Mouse (Mus musculus) liver, adult 2 months (tissue): ENCODE data around the gene Gm5475. TPM values are rescaled to one million over a fixed set of nuclear protein-coding genes. Genes with fewer than 3 reads are reported as not detected.
A peak's percentile ranks its signal among the peaks of the same experiment; 100 is the strongest.

Experiments used
- DNase-seq: peaks from one replicate; pipeline ENCODE4 v3.0.0-alpha.2; 2011; ENCODE audit warnings: low read depth, low spot score; ENCODE audit errors: extremely low read depth
- H3K27ac ChIP-seq: fragments of 200-500 bp; replicated peaks from 2 replicates; pipeline ENCODE4 v1.5.1; 2012; ENCODE audit warnings: low read depth, mild to moderate bottlenecking, control low read depth, inconsistent platforms, low read length; ENCODE audit not compliant: insufficient read depth
- H3K27me3 ChIP-seq: fragments of 200-500 bp; 2 replicates; pipeline ENCODE4 v1.6.1; 2012; ENCODE audit warnings: mild to moderate bottlenecking, moderate library complexity, low read length, inconsistent platforms; ENCODE audit not compliant: control insufficient read depth, insufficient read depth
- H3K36me3 ChIP-seq: fragments of 200-500 bp; 2 replicates; pipeline ENCODE4 v1.6.1; 2012; ENCODE audit warnings: low read length, inconsistent platforms; ENCODE audit not compliant: control insufficient read depth, insufficient read depth
- H3K4me1 ChIP-seq: fragments of 200-500 bp; 2 replicates; pipeline ENCODE4 v1.6.1; 2011; ENCODE audit warnings: low read length; ENCODE audit not compliant: control insufficient read depth, insufficient read depth
- H3K4me3 ChIP-seq: fragments of 200-500 bp; 2 replicates; pipeline ENCODE4 v1.5.1; 2011; ENCODE audit warnings: low read depth, mild to moderate bottlenecking, control low read depth, low read length, moderate library complexity; ENCODE audit not compliant: insufficient read depth
- H3K79me2 ChIP-seq: fragments of 200-500 bp; 2 replicates; pipeline ENCODE4 v1.6.1; 2012; ENCODE audit warnings: inconsistent platforms, mild to moderate bottlenecking, low read length, moderate library complexity; ENCODE audit not compliant: control insufficient read depth, insufficient read depth
- H3K9ac ChIP-seq: fragments of 200-500 bp; 2 replicates; pipeline ENCODE4 v1.6.1; 2012; ENCODE audit warnings: low read depth, mild to moderate bottlenecking, control low read depth, inconsistent platforms, low read length
- CTCF ChIP-seq: fragments of 200-500 bp; IDR thresholded peaks from 2 replicates; pipeline ENCODE4 v1.5.1; 2011; ENCODE audit warnings: low read depth, low read length, control low read depth
- POLR2A ChIP-seq: fragments of 200-500 bp; IDR thresholded peaks from 2 replicates; pipeline ENCODE4 v1.6.1; 2011; ENCODE audit warnings: low read length, control low read depth; ENCODE audit not compliant: insufficient read depth; ENCODE audit errors: extremely low read depth
- WGBS: fragments of 180-500 bp; shearing (Covaris S2); methylation state at CpG from one replicate; pipeline ENCODE4 v1.1.7; 2018; 5-methylcytosine and 5-hydroxymethylcytosine counted together
- polyA plus RNA-seq: library from polyadenylated mRNA; depleted of rRNA; stranded (reverse); fragments of >200 nt; gene quantifications from 2 replicates; pipeline ENCODE4 v1.2.3, GENCODE M21; 2012
- total RNA-seq: library from RNA; depleted of rRNA; stranded (reverse); fragments of >200 nt; gene quantifications from 2 replicates; pipeline ENCODE4 v1.2.3, GENCODE M21; 2014

The Gm5475 gene
- total and polyA plus RNA-seq, 2 experiments = not detected

GRCm38 (mm10) chr15:100465432-100465831 is 43.5 kb downstream of the Gm5475 start:
- TF ChIP-seq CTCF (no peak), POLR2A (no peak)

GRCm38 (mm10) chr15:100467738-100468137 is 45.8 kb downstream of the Gm5475 start:
- Histone ChIP-seq H3K4me1 (peaks cover 18% of the 10 kb centered on the region), H3K79me2 (no peaks in the 10 kb centered on the region), H3K4me3 (peak overlapping the region; percentile 88), H3K27ac (peak overlapping the region; percentile 90), H3K9ac (peak overlapping the region; percentile 91), H3K36me3 (peaks cover 2% of the 10 kb centered on the region; the same call in 1 of the 2 replicates), H3K27me3 (no peaks in the 10 kb centered on the region)
- peak; percentile 19 for DNase-seq
- TF ChIP-seq CTCF = no peak
- no peak for TF ChIP-seq POLR2A
- WGBS = 10% methylated on average over 6 of the region's 8 CpGs

More at GRCm38 (mm10) chr15:100465432-100465831, 43.5 kb downstream of the Gm5475 start:
- Histone ChIP-seq H3K4me1 (peaks cover 18% of the 10 kb centered on the region), H3K79me2 (no peaks in the 10 kb centered on the region), H3K4me3 (no peak overlapping the region), H3K27me3 (no peaks in the 10 kb centered on the region), H3K36me3 (no peaks in the 10 kb centered on the region), H3K27ac (peak overlapping the region; percentile 79), H3K9ac (no peak overlapping the region)
- no peak for DNase-seq
- 12% methylated on average over 2 of the region's 2 CpGs for WGBS

- WGBS = 1% methylated on average over 84 of the region's 84 CpGs
These were observed 46.6 kb downstream of the Gm5475 start, which contains the start of gene Letmd1 for GRCm38 (mm10) chr15:100468295-100469188. Gene Letmd1 (plus strand): TSS chr15:100469023.

GRCm38 (mm10) chr15:100469189-100469545 is 47.2 kb downstream of the Gm5475 start:
- TF ChIP-seq CTCF (no peak), POLR2A (no peak)
- no peaks in the 10 kb centered on the region for H3K27me3 ChIP-seq
- WGBS = 1% methylated on average over 19 of the region's 19 CpGs

More at GRCm38 (mm10) chr15:100468295-100469188, 46.6 kb downstream of the Gm5475 start, which contains the start of gene Letmd1:
- TF ChIP-seq POLR2A = peak; percentile 30; the same call in 1 of the 2 replicates
- TF ChIP-seq CTCF = peak; percentile 77
- Histone ChIP-seq H3K9ac (peak within 1 kb of the TSS; percentile 91), H3K4me3 (peak within 1 kb of the TSS; percentile 88), H3K4me1 (peaks cover 21% of the 10 kb centered on the region), H3K27ac (peak within 1 kb of the TSS; percentile 90), H3K27me3 (no peaks in the 10 kb centered on the region), H3K79me2 (no peaks in the 10 kb centered on the region), H3K36me3 (peaks cover 2% of the 10 kb centered on the region; the same call in 1 of the 2 replicates)
- peak; percentile 65 for DNase-seq

GRCm38 (mm10) chr15:100470037-100470436 is 48.1 kb downstream of the Gm5475 start:
- Histone ChIP-seq H3K79me2 (no peaks in the 10 kb centered on the region), H3K36me3 (peaks cover 6% of the 10 kb centered on the region; the same call in 1 of the 2 replicates), H3K27me3 (no peaks in the 10 kb centered on the region), H3K9ac (no peak overlapping the region), H3K4me3 (no peak overlapping the region), H3K4me1 (peaks cover 26% of the 10 kb centered on the region), H3K27ac (no peak overlapping the region)
- TF ChIP-seq POLR2A (no peak), CTCF (no peak)
- no peak for DNase-seq
- WGBS = 67% methylated on average over 10 of the region's 10 CpGs

More at GRCm38 (mm10) chr15:100469189-100469545, 47.2 kb downstream of the Gm5475 start:
- H3K27ac ChIP-seq = peak overlapping the region; percentile 90
- peak overlapping the region; percentile 91 for H3K9ac ChIP-seq
- no peaks in the 10 kb centered on the region for H3K79me2 ChIP-seq
- peaks cover 2% of the 10 kb centered on the region; the same call in 1 of the 2 replicates for H3K36me3 ChIP-seq
- peak overlapping the region; percentile 88 for H3K4me3 ChIP-seq
- peak; percentile 30 for DNase-seq
- peaks cover 26% of the 10 kb centered on the region for H3K4me1 ChIP-seq
